Mouse (Mus musculus) ES-E14 (cell line): ENCODE measurements around the gene Naa10. TPM values are rescaled to one million over a fixed set of nuclear protein-coding genes. Genes with fewer than 3 reads are reported as not detected.

Experiments used
- DNase-seq: peaks from one replicate; pipeline ENCODE4 v3.0.0-alpha.2; 2013; ENCODE audit warnings: low read depth, low spot score
- H3K27ac ChIP-seq: 2 replicates; pipeline ENCODE4 v1.5.1; 2012; ENCODE audit warnings: low read depth, mild to moderate bottlenecking, low read length, moderate library complexity, mixed read lengths; ENCODE audit not compliant: poor library complexity, insufficient read depth, severe bottlenecking
- H3K36me3 ChIP-seq: 2 replicates; pipeline ENCODE4 v1.6.1; 2012; ENCODE audit warnings: mild to moderate bottlenecking, low read length, moderate library complexity, mixed read lengths; ENCODE audit not compliant: control insufficient read depth, poor library complexity, insufficient read depth, severe bottlenecking
- H3K4me1 ChIP-seq, 2 experiments: fragments of 150-350 bp in 1 of 2; sonication (generic) in 1 of 2; 2 replicates each; pipeline ENCODE4 v1.6.1; 2012; ENCODE audit warnings: low read length in 2 of 2, mild to moderate bottlenecking in 1 of 2, mixed read lengths in 1 of 2; ENCODE audit not compliant: control insufficient read depth in 2 of 2, insufficient read depth in 2 of 2, poor library complexity in 1 of 2
- H3K4me3 ChIP-seq, 2 experiments: fragments of 150-350 bp in 1 of 2; sonication (generic) in 1 of 2; 2 replicates each; pipeline ENCODE4 v1.5.1; 2012; ENCODE audit warnings: low read length in 2 of 2, low read depth in 1 of 2, mild to moderate bottlenecking in 1 of 2, mixed read lengths in 1 of 2; ENCODE audit not compliant: insufficient read depth in 1 of 2, poor library complexity in 1 of 2, severe bottlenecking in 1 of 2
- H3K9ac ChIP-seq: 2 replicates; pipeline ENCODE4 v1.6.1; 2012; ENCODE audit warnings: low read depth, mild to moderate bottlenecking, low read length, mixed read lengths; ENCODE audit not compliant: poor library complexity, insufficient read depth, severe bottlenecking
- H3K9me3 ChIP-seq: fragments of 150-350 bp; sonication (generic); 2 replicates; pipeline ENCODE4 v1.6.1; 2012; ENCODE audit warnings: low read depth, mild to moderate bottlenecking, low read length; ENCODE audit not compliant: control insufficient read depth, insufficient read depth
- CHD2 ChIP-seq: IDR thresholded peaks from 2 replicates; pipeline ENCODE4 v1.6.1; 2014; ENCODE audit warnings: mild to moderate bottlenecking, low read depth, low read length, inconsistent platforms
- HCFC1 ChIP-seq: IDR thresholded peaks from 2 replicates; pipeline ENCODE4 v1.6.1; 2012; ENCODE audit warnings: low read length, inconsistent platforms, borderline replicate concordance; ENCODE audit not compliant: insufficient read depth
- MAFK ChIP-seq: IDR thresholded peaks from 2 replicates; pipeline ENCODE4 v1.6.1; 2014; ENCODE audit warnings: mild to moderate bottlenecking, low read depth, low read length, inconsistent platforms; ENCODE audit not compliant: insufficient read depth
- ZC3H11A ChIP-seq: IDR thresholded peaks from 2 replicates; pipeline ENCODE4 v1.6.1; 2012; ENCODE audit warnings: low read depth, mild to moderate bottlenecking, inconsistent platforms, low read length, borderline replicate concordance
- ZNF384 ChIP-seq: IDR thresholded peaks from 2 replicates; pipeline ENCODE4 v1.6.1; 2012; ENCODE audit warnings: low read depth, low read length, inconsistent platforms
- in situ Hi-C, 2 experiments: fragments of 600-800 bp; cut with MboI; formaldehyde crosslinking; loops; one replicate each; pipeline ENCODE4 v1.15.1; 2025; ENCODE audit warnings: low sequenced_read_pairs in 2 of 2, inconsistent platforms in 1 of 2; ENCODE audit not compliant: unreplicated experiment in 2 of 2
- total RNA-seq: library from RNA; depleted of rRNA; stranded (reverse); fragments of 300-350 nt; gene quantifications from 2 replicates; pipeline ENCODE4 v1.2.3, GENCODE M21; 2012

Gene Naa10
- total RNA-seq, 1 experiment: 145 TPM

DNA sequence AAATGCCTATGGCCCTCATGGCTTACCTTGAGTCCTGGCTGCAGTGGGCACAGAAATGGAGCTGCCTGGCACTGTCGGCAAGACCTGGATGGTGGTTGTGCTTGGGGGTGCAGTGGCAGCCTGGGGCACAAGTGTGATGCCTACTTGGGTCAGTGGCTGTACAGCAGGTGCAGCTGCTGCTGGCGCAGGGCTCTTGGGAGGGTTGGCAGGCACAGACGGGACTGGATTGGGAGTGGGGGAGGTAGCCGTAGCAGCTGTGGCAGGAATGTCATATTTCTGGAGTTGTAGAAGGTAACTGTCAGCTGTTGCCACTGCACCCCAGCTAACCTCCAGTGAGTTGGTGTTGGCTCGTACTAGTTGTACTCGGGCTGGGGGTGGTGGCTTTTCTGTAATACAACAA lies 33.2 kb upstream of the Naa10 start:
- Histone ChIP-seq H3K4me1 (peaks cover 0 to 2% of the 10 kb centered on the region in 2 experiments; a peak in 1 of 4 replicates), H3K9ac (no peak overlapping the region), H3K9me3 (no peaks in the 10 kb centered on the region), H3K27ac (no peak overlapping the region), H3K4me3 (no peak overlapping the region), H3K36me3 (peaks cover 73% of the 10 kb centered on the region)
- TF ChIP-seq CHD2 (no peak), HCFC1 (no peak), MAFK (no peak)
- DNase-seq: no peak
- in situ Hi-C loops: loop anchor here in 1 of 2 experiments (25.0 kb wide), 1 partner anchor 282 kb away; the partner anchor contains the start of gene Flna

DNA sequence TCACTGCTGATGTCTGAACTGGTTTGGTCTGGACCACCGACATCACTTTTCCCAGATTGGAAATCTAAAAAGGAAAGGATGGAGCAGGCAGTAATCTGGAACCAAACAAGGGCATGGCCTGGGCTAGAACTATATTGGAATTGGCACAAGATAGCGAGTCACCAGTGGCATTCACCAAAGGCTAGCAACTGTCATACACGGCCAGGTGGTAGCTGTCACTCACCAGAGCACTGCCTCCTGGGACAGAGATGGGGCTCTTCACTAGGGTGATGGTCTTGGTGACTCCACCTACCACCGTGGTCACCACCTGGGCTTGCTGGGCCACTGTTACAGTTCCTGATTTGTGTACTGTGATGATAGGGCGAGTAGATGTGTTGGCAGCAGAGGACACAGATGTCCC lies 30.9 kb upstream of the Naa10 start:
- Histone ChIP-seq H3K36me3 (peaks cover 81% of the 10 kb centered on the region), H3K4me1 (peaks cover 0 to 3% of the 10 kb centered on the region in 2 experiments; a peak in 1 of 4 replicates), H3K27ac (no peak overlapping the region), H3K9me3 (no peaks in the 10 kb centered on the region), H3K9ac (no peak overlapping the region), H3K4me3 (no peak overlapping the region)
- no peak for DNase-seq
- TF ChIP-seq ZNF384: no peak
- in situ Hi-C loops: loop anchor here in 1 of 2 experiments (25.0 kb wide), 1 partner anchor 285 kb away; the partner anchor contains the start of gene Flna

DNA sequence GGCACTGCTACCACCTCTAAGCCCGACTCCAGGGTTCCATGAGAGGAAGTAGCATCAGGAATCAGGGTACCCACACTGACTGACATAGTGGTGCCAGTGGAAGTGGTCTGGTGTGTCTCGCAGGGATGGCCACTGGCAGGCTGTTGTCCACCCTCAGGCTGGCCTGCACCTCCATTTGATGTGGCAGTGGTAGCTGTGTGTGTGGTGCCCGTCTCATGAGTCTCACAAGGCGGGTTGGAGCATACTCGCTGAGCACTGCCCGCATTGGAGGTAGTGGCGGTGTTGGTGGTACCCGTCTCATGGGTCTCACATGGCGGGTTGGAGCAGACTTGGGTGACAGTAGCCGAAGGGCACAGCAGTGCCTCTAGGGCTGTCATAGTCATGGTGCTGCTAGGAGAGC lies 27.6 kb upstream of the Naa10 start:
- H3K4me3 ChIP-seq: no peak overlapping the region
- H3K36me3 ChIP-seq: peaks cover 86% of the 10 kb centered on the region
- in situ Hi-C loops: no loop called here
- TF ChIP-seq MAFK (no peak), ZNF384 (no peak), HCFC1 (no peak), ZC3H11A (no peak), CHD2 (no peak)
- no peak for DNase-seq
- H3K9me3 ChIP-seq: no peaks in the 10 kb centered on the region
- H3K9ac ChIP-seq: no peak overlapping the region
- no peak overlapping the region for H3K27ac ChIP-seq
- peaks cover 0 to 3% of the 10 kb centered on the region in 2 experiments; a peak in 1 of 4 replicates for H3K4me1 ChIP-seq

DNA sequence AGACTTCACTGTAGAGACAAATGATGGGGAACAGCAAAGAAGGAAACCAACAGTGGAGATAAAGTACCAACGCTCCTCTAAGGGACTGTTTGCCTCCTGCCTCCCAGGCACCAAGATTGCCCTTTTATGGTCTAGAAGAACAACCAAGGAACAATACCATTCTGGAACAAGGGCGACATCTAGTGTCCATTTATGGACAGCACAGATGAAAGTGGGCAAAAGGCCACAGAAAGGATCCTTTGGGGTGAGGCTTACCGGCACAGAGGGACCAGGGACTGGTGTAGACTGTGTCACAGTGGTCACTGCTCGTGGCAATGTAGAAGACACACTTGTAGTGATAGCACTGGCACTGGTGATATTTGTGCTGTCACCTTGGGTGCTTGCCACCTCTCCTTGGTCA lies 26.9 kb upstream of the Naa10 start:
- Histone ChIP-seq H3K27ac (no peak overlapping the region), H3K9me3 (no peaks in the 10 kb centered on the region), H3K36me3 (peaks cover 87% of the 10 kb centered on the region), H3K4me1 (peaks cover 0 to 3% of the 10 kb centered on the region in 2 experiments; a peak in 1 of 4 replicates), H3K9ac (no peak overlapping the region), H3K4me3 (no peak overlapping the region)
- no peak for TF ChIP-seq MAFK
- TF ChIP-seq CHD2: no peak
- no peak for TF ChIP-seq ZC3H11A
- no peak for TF ChIP-seq HCFC1
- TF ChIP-seq ZNF384: no peak
- in situ Hi-C loops: no loop called here
- DNase-seq: peak; percentile 41

DNA sequence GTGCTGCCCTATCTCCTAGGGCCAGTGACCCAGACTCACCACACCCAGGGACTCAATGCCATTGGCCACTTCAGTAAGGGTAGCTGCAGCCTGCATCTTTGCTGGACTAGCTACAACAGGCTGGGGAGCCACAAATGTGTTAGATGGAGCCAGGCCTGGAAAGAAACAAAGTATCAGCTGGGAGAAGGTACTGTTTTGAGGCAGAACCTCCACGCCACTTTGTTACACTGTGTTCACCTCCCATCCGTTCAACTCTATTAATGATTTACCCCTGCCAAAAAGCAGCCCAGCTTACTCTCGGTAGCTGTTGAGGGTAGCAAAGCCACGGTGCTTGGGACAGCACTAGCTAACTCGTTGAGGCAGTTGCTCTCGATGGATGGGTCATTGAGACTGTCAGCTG lies 25.2 kb upstream of the Naa10 start:
- peaks cover 0 to 3% of the 10 kb centered on the region in 2 experiments; a peak in 1 of 4 replicates for H3K4me1 ChIP-seq
- no peak overlapping the region for H3K9ac ChIP-seq
- in situ Hi-C loops: no loop called here
- H3K9me3 ChIP-seq: no peaks in the 10 kb centered on the region
- TF ChIP-seq HCFC1: no peak
- no peak for TF ChIP-seq ZC3H11A
- no peak for TF ChIP-seq ZNF384
- TF ChIP-seq MAFK: no peak
- no peak for TF ChIP-seq CHD2
- H3K27ac ChIP-seq: no peak overlapping the region
- peaks cover 80% of the 10 kb centered on the region for H3K36me3 ChIP-seq
- no peak overlapping the region for H3K4me3 ChIP-seq
- DNase-seq: no peak
